25 mouse cellular contexts compared by ENCODE assay signal in the genomic region with DNA sequence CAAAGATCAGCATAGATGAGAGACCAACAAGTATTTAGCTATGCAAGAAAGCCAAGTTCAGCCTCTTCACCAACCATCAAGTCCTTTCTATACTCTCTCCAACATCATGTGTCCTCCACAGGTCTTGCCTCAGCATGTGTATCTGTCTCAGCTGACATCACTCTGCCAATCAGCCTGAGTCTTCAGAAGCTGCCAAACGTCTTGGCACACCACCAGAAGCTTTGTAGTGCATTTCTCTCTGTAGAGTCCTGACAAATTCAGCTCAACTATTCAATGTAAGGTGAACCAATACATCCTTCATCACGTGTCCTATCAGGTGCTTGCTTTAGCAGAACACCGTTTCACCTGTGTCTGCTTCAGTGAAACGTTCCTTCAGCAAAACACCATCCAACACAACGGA.
DNase-seq lines count a peak whose midpoint lies in the region; TF ChIP-seq lines count a peak whose summit lies in the region.
"Had no signal": no experiment of that assay in that cellular context is flagged by ENCODE, and none has a peak within 500 bp of the region (broad histone marks: within the 10 kb centered on the region; RNA-seq: fewer than 3 reads in every experiment).

No protein-coding gene starts in this region.

- H3K4me3 ChIP-seq in kidney, adult 2 months (ENCODE audit: insufficient read depth, low read depth, low read length), result no peak overlapping the region
- H3K4me3 ChIP-seq: embryonic facial prominence, embryonic 10.5 days; embryonic facial prominence, embryonic 13.5 days; erythroblast, embryonic 14.5 days; forebrain, embryonic 13.5 days; gastrocnemius, adult 2 months; hindbrain, embryonic 12.5 days; hindbrain, embryonic 15.5 days had no signal

- H3K36me3 ChIP-seq in kidney, adult 2 months (ENCODE audit: control insufficient read depth, insufficient read depth, low read length), result no peaks in the 10 kb centered on the region
- H3K36me3 ChIP-seq: embryonic facial prominence, embryonic 10.5 days; embryonic facial prominence, embryonic 13.5 days; G1E; hindbrain, embryonic 12.5 days; hindbrain, embryonic 15.5 days had no signal

- no peak overlapping the region for H3K27ac ChIP-seq in kidney, adult 2 months (ENCODE audit: insufficient read depth, low read depth, low read length)
- H3K27ac ChIP-seq: embryonic facial prominence, embryonic 10.5 days; embryonic facial prominence, embryonic 13.5 days; forebrain, embryonic 13.5 days; gastrocnemius, adult 2 months; hindbrain, embryonic 12.5 days; hindbrain, embryonic 15.5 days had no signal

- H3K4me1 ChIP-seq in kidney, adult 2 months (ENCODE audit: control insufficient read depth, insufficient read depth, low read length), result no peaks in the 10 kb centered on the region
- H3K4me1 ChIP-seq: embryonic facial prominence, embryonic 13.5 days; forebrain, embryonic 13.5 days; hindbrain, embryonic 12.5 days; hindbrain, embryonic 15.5 days had no signal

- 90% methylated on average over 5 of the region's 5 CpGs for WGBS in kidney, adult 2 months

- DNase-seq in cerebellum, adult 9-11 months, result peak; percentile 6
- DNase-seq in cerebellum, adult 8-10 months, result no peak
- DNase-seq in cerebellum, postnatal 25 days, result peak; percentile 12 to 50
- DNase-seq in cerebellum, adult 18-20 months, result no peak
- peak; percentile 40 for DNase-seq in left cerebral cortex, postnatal 4 days
- no peak for DNase-seq in left cerebral cortex, adult 9 months (ENCODE audit: low spot score in 2 of 2)
- DNase-seq in NIH3T3 (ENCODE audit: low read depth), result peak; percentile 1
- DNase-seq in kidney, adult 2 months, result no peak
- DNase-seq: adrenal gland, adult 8-10 months; adrenal gland, postnatal 36 days; B cell, adult 2 months; embryo, embryonic 11 days; forebrain, postnatal 0 days; gastrocnemius, adult 2 months; gastrocnemius, postnatal 14 days; heart, adult 11 months; kidney, adult 8-10 months had no signal

- H3K27me3 ChIP-seq in kidney, adult 2 months (replicated peaks; ENCODE audit: control insufficient read depth, insufficient read depth, low read length), result no peaks in the 10 kb centered on the region
- H3K27me3 ChIP-seq: CH12.LX; embryonic facial prominence, embryonic 13.5 days; forebrain, embryonic 13.5 days; hindbrain, embryonic 12.5 days; hindbrain, embryonic 15.5 days had no signal

- no peak for TF ChIP-seq CTCF in kidney, adult 2 months (conservative IDR thresholded peaks at IDR 0.05; ENCODE audit: insufficient read depth, insufficient read length, low read depth, low read length)

- intact Hi-C loops in left cerebral cortex, postnatal 4 days (cut with DNase I), result no loop called here

- TF ChIP-seq POLR2A in kidney, adult 2 months (IDR thresholded peaks at IDR 0.05; ENCODE audit: low read depth, low read length), result no peak

Comparison
In these comparisons a context has a peak if more than half of its experiments do, and no peak if none do; other contexts are left out.
1. DNase-seq: peak in cerebellum, adult 9-11 months (single experiment), cerebellum, postnatal 25 days (2 of 2), left cerebral cortex, postnatal 4 days (single experiment) and NIH3T3 (single experiment); none in cerebellum, adult 8-10 months (single experiment), cerebellum, adult 18-20 months (0 of 2), left cerebral cortex, adult 9 months (0 of 2) and kidney, adult 2 months (single experiment).